Mouse (Mus musculus): ENCODE data around the gene Crygb.
"Not testable (repeated sequence)": the region's sequence is repeated elsewhere in the genome, so short reads cannot be mapped to it uniquely, and the experiment has no call there.

The Crygb gene

GRCm38 (mm10) chr1:65073589-65073988, 8.5 kb downstream of the Crygb start, which contains the start of gene Crygc:
Gene Crygc, minus strand, starts transcription at chr1:65073689.
- DNase-seq (ENCODE audit: low read depth, low spot score), result no peak

GRCm38 (mm10) chr1:65067842-65068241, 14.2 kb downstream of the Crygb start:
- DNase-seq (ENCODE audit: low read depth, low spot score), result no peak

DNA sequence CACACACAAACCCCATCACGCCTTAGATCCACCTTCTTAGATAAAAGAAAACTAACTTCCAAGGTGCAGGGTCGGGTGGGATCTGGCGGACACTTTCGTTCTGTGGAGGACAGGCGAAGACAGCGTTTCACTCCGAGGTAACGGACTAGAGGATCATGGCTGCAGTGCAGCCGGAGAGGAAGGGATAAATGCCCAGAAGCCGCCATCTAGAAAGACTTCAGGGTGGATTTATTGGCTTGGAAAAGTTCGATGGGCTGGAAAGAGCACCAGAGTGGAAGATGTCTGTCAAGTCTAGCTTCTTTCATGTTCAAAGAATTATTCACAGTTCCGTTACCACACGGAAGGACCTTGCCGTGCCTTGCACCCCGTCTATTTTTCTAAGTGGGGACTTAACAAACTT, 17.9 kb downstream of the Crygb start:
- no peak for DNase-seq (ENCODE audit: low read depth, low spot score)

DNA sequence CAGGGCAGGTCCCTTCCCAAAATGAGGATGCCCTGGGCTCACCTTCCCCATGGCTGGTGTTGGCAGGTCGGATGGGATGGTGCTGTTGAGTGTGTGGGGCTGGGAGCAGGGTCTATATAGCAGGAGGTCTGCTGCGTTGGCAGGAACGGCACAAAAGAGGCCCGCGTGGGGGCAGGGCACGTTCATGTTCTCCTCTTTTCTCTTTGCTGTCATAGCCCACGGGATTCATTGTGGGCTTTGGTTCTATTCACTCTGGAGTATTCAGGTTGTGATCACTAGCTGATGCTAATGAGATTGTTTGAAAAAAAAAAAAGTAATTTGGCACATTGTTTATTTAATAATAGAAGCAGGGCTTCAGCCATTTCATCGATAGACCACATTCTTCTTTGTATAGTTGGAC, 18.7 kb downstream of the Crygb start, which contains the start of gene Crygd:
Crygd (minus strand) TSS at position 101 of the 400 bp plus-strand sequence.
- DNase-seq (ENCODE audit: low read depth, low spot score), result no peak

DNA sequence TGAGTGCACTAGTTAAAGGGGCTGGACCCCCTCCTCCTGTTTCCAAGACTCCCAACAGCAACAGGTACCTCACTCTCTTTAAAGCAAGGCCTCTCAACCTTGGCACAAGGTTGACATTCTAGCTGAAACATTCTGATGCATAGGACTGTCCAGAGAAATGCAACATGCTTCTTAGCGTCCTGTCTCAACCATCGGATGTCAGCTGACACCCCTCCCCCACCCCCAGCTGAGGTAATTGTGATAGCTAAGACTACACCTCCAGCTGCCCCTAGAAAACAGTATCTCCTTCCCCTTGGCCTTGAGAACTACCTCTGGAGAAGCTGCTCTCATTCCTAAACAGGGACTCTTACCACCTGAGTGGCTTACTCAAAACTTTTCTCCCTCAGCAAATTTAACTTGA, 29.9 kb downstream of the Crygb start:
- DNase-seq (ENCODE audit: low read depth, low spot score), result no peak

GRCm38 (mm10) chr1:65051696-65052095, 30.4 kb downstream of the Crygb start:
- no peak for DNase-seq (ENCODE audit: low read depth, low spot score)

- DNase-seq (ENCODE audit: low read depth, low spot score), result not testable (repeated sequence)
Observed at GRCm38 (mm10) chr1:65050952-65051351, 31.1 kb downstream of the Crygb start, which contains the start of gene Cryge. Gene Cryge, minus strand, starts transcription at chr1:65051149.

- peak; percentile 7 for DNase-seq (ENCODE audit: low read depth, low spot score)
Observed at GRCm38 (mm10) chr1:65048781-65049180, 33.3 kb downstream of the Crygb start.

- DNase-seq (ENCODE audit: low read depth, low spot score), result peak; percentile 11
Observed at GRCm38 (mm10) chr1:65046401-65047109, 35.5 kb downstream of the Crygb start.

- DNase-seq (ENCODE audit: low read depth, low spot score), result no peak
Observed at GRCm38 (mm10) chr1:65043433-65043832, 38.7 kb downstream of the Crygb start.

DNA sequence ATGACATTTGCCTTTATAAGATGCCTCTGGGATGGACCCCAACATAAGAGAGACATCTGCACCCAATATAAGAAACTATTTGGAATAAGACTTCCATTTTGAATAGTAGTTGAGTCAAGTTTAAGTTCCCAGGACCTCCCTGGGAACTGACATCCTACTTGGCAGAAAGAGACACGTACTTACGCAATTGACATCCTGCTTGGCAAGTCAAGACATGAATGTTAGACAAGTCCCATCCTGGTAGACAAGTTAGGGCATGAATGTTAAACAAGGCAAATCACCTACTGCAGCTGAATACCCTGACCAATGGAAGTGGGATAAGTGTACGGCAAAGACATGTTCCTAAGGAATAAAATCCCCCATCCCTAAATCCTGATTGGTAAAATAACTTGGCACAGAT, 40.3 kb downstream of the Crygb start:
- no peak for DNase-seq (ENCODE audit: low read depth, low spot score)

DNA sequence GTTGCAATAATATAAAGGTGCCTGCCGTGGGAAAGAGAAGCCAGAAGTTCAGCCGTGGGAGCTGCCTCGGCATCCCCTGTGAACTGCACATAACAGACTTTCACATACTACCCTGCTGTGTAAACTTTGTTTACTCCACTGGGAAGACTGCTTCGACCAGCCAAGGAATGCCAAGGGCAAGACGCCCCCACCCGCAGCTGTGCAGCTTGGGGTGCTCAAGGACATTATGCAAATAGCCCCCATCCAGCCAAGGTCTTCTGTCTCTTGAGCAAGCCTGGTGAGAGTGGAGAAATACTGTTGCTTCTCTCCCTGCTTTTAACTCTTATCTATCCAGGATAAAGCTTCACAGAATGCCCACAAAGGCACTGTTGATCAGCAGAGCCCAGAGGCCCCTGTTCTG, 41.3 kb downstream of the Crygb start:
- DNase-seq (ENCODE audit: low read depth, low spot score), result no peak

- no peak for DNase-seq (ENCODE audit: low read depth, low spot score)
Observed at GRCm38 (mm10) chr1:65039679-65040078, 42.4 kb downstream of the Crygb start.

- no peak for DNase-seq (ENCODE audit: low read depth, low spot score)
Observed at GRCm38 (mm10) chr1:65037542-65037941, 44.5 kb downstream of the Crygb start.

- no peak for DNase-seq (ENCODE audit: low read depth, low spot score)
Observed at GRCm38 (mm10) chr1:65035513-65035912, 46.6 kb downstream of the Crygb start.

GRCm38 (mm10) chr1:65032641-65033040, 49.4 kb downstream of the Crygb start, which contains the start of gene Akr1cl:
Gene Akr1cl, minus strand, starts transcription at chr1:65032759.
- DNase-seq (ENCODE audit: low read depth, low spot score), result no peak

Measured in embryo, embryonic 11.5 days (tissue).